Mouse (Mus musculus) CD8-positive naive resting alpha-beta T cell, adult 57 days (primary cell): ENCODE results near the gene Vmn1r39. TPM values are rescaled to one million over a fixed set of nuclear protein-coding genes. Genes with fewer than 3 reads are reported as not detected.

Experiments
- total RNA-seq: library from RNA; stranded (reverse); gene quantifications from one replicate; pipeline ENCODE4 v1.2.4, GENCODE M21; 2023

The Vmn1r39 gene
- not detected for total RNA-seq

GRCm38 (mm10) chr6:66810509-66810908 is at the start of gene Vmn1r39:
TSS of gene Vmn1r39 (minus strand) at chr6:66810609.

GRCm38 (mm10) chr6:66782527-66782926 is 27.9 kb downstream of the Vmn1r39 start, which contains the start of gene Vmn1r38:
TSS of gene Vmn1r38 (minus strand) at chr6:66782627.

Other genes starting within 250 kb of the Vmn1r39 start
- gene Vmn1r33, start 192.3 kb downstream of the Vmn1r39 start, total RNA-seq: not detected
- gene Vmn1r34, start 166.7 kb downstream of the Vmn1r39 start, total RNA-seq: not detected
- not detected for gene Vmn1r35, start 124.7 kb downstream of the Vmn1r39 start, total RNA-seq
- not detected for gene Vmn1r36, start 91.4 kb downstream of the Vmn1r39 start, total RNA-seq
- not detected for gene Vmn1r37, start 81.2 kb downstream of the Vmn1r39 start, total RNA-seq
- gene Vmn1r38, start 28.0 kb downstream of the Vmn1r39 start, total RNA-seq: not detected
- gene Gng12, start 85.8 kb upstream of the Vmn1r39 start, total RNA-seq: 6.1 TPM
- gene Gadd45a, start 226.8 kb upstream of the Vmn1r39 start, total RNA-seq: 27.6 TPM